In the genomic region with DNA sequence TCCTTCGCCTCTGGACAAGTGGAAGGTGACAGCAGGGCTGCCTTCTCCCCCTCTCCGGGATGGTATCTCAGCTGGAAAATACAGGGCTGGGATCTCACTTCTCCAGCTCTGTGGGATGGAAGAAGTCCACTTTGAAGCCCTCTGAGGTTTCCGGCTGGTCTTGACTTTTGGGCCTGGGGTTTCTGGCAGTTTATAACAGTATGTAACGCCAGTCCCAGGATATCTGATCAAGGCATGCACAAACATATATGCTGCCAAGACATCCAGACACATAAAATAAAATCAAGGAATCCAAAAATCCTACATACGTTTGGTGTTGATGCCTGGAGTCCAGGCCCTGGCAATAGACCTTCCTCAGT, we compare ENCODE assay signal across 8 mouse cellular contexts. TPM values are rescaled to one million over a fixed set of nuclear protein-coding genes. Genes with fewer than 3 reads are reported as not detected.
DNase-seq lines count a peak whose midpoint lies in the region; ATAC-seq and TF ChIP-seq lines count a peak whose summit lies in the region.

No protein-coding gene starts in this region.

- intact Hi-C loops in heart, adult 2 months (cut with DNase I), result no loop called here

- H3K27me3 ChIP-seq in heart, adult 2 months (ENCODE audit: control insufficient read depth, insufficient read depth, low read length), result no peaks in the 10 kb centered on the region
- no peaks in the 10 kb centered on the region for H3K27me3 ChIP-seq in thymus, adult 2 months (ENCODE audit: control insufficient read depth, insufficient read depth, low read length)
- H3K27me3 ChIP-seq in liver, embryonic 12.5 days (replicated peaks), result no peaks in the 10 kb centered on the region

- no peaks in the 10 kb centered on the region for H3K9me3 ChIP-seq in liver, embryonic 12.5 days (replicated peaks)

- H3K4me2 ChIP-seq in liver, embryonic 12.5 days, result peak overlapping the region; percentile 91

- peak overlapping the region; percentile 61 for H3K9ac ChIP-seq in heart, adult 2 months (ENCODE audit: low read depth, low read length)
- H3K9ac ChIP-seq in liver, embryonic 12.5 days, result peak overlapping the region; percentile 62

- WGBS in heart, adult 2 months, result 45% methylated on average over 5 of the region's 5 CpGs
- WGBS in thymus, adult 2 months, result 43% methylated on average over 5 of the region's 5 CpGs
- 26% methylated on average over 5 of the region's 5 CpGs for WGBS in liver, embryonic 12.5 days (ENCODE audit: insufficient replicate concordance)

- no peaks in the 10 kb centered on the region for H3K79me2 ChIP-seq in heart, adult 2 months (replicated peaks; ENCODE audit: control insufficient read depth, insufficient read depth, low read length)

- no peak overlapping the region for H3K27ac ChIP-seq in heart, adult 2 months
- H3K27ac ChIP-seq in thymus, adult 2 months (ENCODE audit: control insufficient read depth, insufficient read depth, low read length), result no peak overlapping the region
- peak overlapping the region; percentile 43; the same call in 1 of the 2 replicates for H3K27ac ChIP-seq in liver, embryonic 12.5 days

- peak overlapping the region; percentile 28; the same call in 1 of the 2 replicates for H3K4me3 ChIP-seq in heart, adult 2 months
- peak overlapping the region; percentile 30 for H3K4me3 ChIP-seq in thymus, adult 2 months (ENCODE audit: control insufficient read depth, insufficient read depth, low read length)
- peak overlapping the region; percentile 57 for H3K4me3 ChIP-seq in liver, embryonic 12.5 days

- TF ChIP-seq CTCF in heart, adult 2 months (IDR thresholded peaks at IDR 0.05), result no peak
- TF ChIP-seq CTCF in thymus, adult 2 months (IDR thresholded peaks at IDR 0.05; ENCODE audit: borderline replicate concordance, control insufficient read depth, extremely low read depth, insufficient read depth, low read length, poor library complexity), result no peak

- TF ChIP-seq EP300 in heart, adult 2 months (IDR thresholded peaks at IDR 0.05; ENCODE audit: insufficient read depth, low read depth, low read length), result no peak

- DNase-seq in heart, adult 2 months, result no peak
- DNase-seq in heart, adult 8-10 months (ENCODE audit: low spot score), result no peak
- DNase-seq in thymus, adult 2 months, result no peak
- no peak for DNase-seq in thymus, postnatal 14 days
- no peak for DNase-seq in spleen, adult 12 weeks (ENCODE audit: low spot score)
- no peak for DNase-seq in testis, postnatal 10 days (ENCODE audit: low spot score)

- peaks cover 2% of the 10 kb centered on the region for H3K4me1 ChIP-seq in heart, adult 2 months (ENCODE audit: control insufficient read depth, insufficient read depth, low read length)
- peaks cover 42% of the 10 kb centered on the region for H3K4me1 ChIP-seq in thymus, adult 2 months (replicated peaks; ENCODE audit: control insufficient read depth, insufficient read depth, low read length)
- peaks cover 32% of the 10 kb centered on the region for H3K4me1 ChIP-seq in liver, embryonic 12.5 days

- no peak for TF ChIP-seq POLR2A in heart, adult 2 months (IDR thresholded peaks at IDR 0.05; ENCODE audit: insufficient read depth, low read depth, low read length)
- TF ChIP-seq POLR2A in thymus, adult 2 months (IDR thresholded peaks at IDR 0.05; ENCODE audit: control insufficient read depth, extremely low read depth, insufficient read depth, low read length, poor library complexity), result no peak

- ATAC-seq in liver, embryonic 12.5 days, result no peak
- no peak for ATAC-seq in activated CD4-positive, CD25-positive, alpha-beta regulatory T cell, adult 4 months

- H3K36me3 ChIP-seq in heart, adult 2 months (ENCODE audit: control insufficient read depth, insufficient read depth, low read length), result no peaks in the 10 kb centered on the region
- no peaks in the 10 kb centered on the region for H3K36me3 ChIP-seq in thymus, adult 2 months (ENCODE audit: control insufficient read depth, insufficient read depth, low read length)
- no peaks in the 10 kb centered on the region for H3K36me3 ChIP-seq in liver, embryonic 12.5 days

RNA-seq across cellular contexts. Expression of a gene that starts 3.2 kb away (rescaled TPM):
- 1 to 10 TPM; 3.7 to 6.2 TPM for total RNA-seq in heart, adult 2 months (2021)
- 10.2 and 17.2 TPM in 2 replicates for polyA plus RNA-seq in heart, adult 2 months (2012; rRNA removed)
- total RNA-seq in heart, adult 8-10 months (2022), result 1 to 10 TPM; 2.8 to 6.1 (median 3.2) TPM
- 53.6 and 55.7 TPM in 2 replicates for polyA plus RNA-seq in thymus, adult 2 months (2012; rRNA removed)
- 16.8 and 18.5 TPM in 2 replicates for polyA plus RNA-seq in liver, embryonic 12.5 days (2016; fragmentation: Nextera tagmentation; extraction: Ambion mirVana)
- not detected for polyA plus RNA-seq in activated CD4-positive, CD25-positive, alpha-beta regulatory T cell, adult 4 months (2017; shearing (Covaris generic))

RNA-seq across cellular contexts. Expression of a gene that starts 8.8 kb away (rescaled TPM):
- 10 to 100 TPM; 21.1 to 22.3 TPM for total RNA-seq in heart, adult 2 months (2021)
- polyA plus RNA-seq in heart, adult 2 months (2012; rRNA removed), result 57.3 and 58.6 TPM in 2 replicates
- total RNA-seq in heart, adult 8-10 months (2022), result 10 to 100 TPM; 19.0 to 26.0 (median 23.6) TPM
- 45.8 and 59.0 TPM in 2 replicates for polyA plus RNA-seq in thymus, adult 2 months (2012; rRNA removed)
- 15.1 and 15.3 TPM in 2 replicates for polyA plus RNA-seq in liver, embryonic 12.5 days (2016; fragmentation: Nextera tagmentation; extraction: Ambion mirVana)
- 10 to 100 TPM; 15.6 to 21.8 TPM for polyA plus RNA-seq in activated CD4-positive, CD25-positive, alpha-beta regulatory T cell, adult 4 months (2017; shearing (Covaris generic))

RNA-seq across cellular contexts. Expression of a gene that starts 25.2 kb away (rescaled TPM):
- total RNA-seq in heart, adult 2 months (2021), result 100 to 1,000 TPM; 216 to 252 TPM
- polyA plus RNA-seq in heart, adult 2 months (2012; rRNA removed), result 112 and 141 TPM in 2 replicates
- 100 to 1,000 TPM; 192 to 274 (median 220) TPM for total RNA-seq in heart, adult 8-10 months (2022)
- 103 and 114 TPM in 2 replicates for polyA plus RNA-seq in thymus, adult 2 months (2012; rRNA removed)
- polyA plus RNA-seq in liver, embryonic 12.5 days (2016; fragmentation: Nextera tagmentation; extraction: Ambion mirVana), result 220 and 223 TPM in 2 replicates
- polyA plus RNA-seq in activated CD4-positive, CD25-positive, alpha-beta regulatory T cell, adult 4 months (2017; shearing (Covaris generic)), result 100 to 1,000 TPM; 196 to 209 TPM

RNA-seq across cellular contexts. Expression of a gene that starts 38.9 kb away (rescaled TPM):
- total RNA-seq in heart, adult 2 months (2021), result 1,000 to 10,000 TPM; 1,229 to 1,417 TPM
- 1,378 and 1,771 TPM in 2 replicates for polyA plus RNA-seq in heart, adult 2 months (2012; rRNA removed)
- 1,000 to 10,000 TPM; 1,514 to 2,177 (median 1,722) TPM for total RNA-seq in heart, adult 8-10 months (2022)
- 2.4 and 57.9 TPM in 2 replicates for polyA plus RNA-seq in thymus, adult 2 months (2012; rRNA removed)
- 0.23 and 0.39 TPM in 2 replicates for polyA plus RNA-seq in liver, embryonic 12.5 days (2016; fragmentation: Nextera tagmentation; extraction: Ambion mirVana)
- not detected for polyA plus RNA-seq in activated CD4-positive, CD25-positive, alpha-beta regulatory T cell, adult 4 months (2017; shearing (Covaris generic))

RNA-seq across cellular contexts. Expression of a gene that starts 43.6 kb away (rescaled TPM):
- total RNA-seq in heart, adult 2 months (2021), result 10 to 100 TPM; 15.9 to 16.8 TPM
- polyA plus RNA-seq in heart, adult 2 months (2012; rRNA removed), result 19.3 and 22.0 TPM in 2 replicates
- total RNA-seq in heart, adult 8-10 months (2022), result 10 to 100 TPM; 15.4 to 19.4 (median 16.4) TPM
- 9.0 and 10.1 TPM in 2 replicates for polyA plus RNA-seq in thymus, adult 2 months (2012; rRNA removed)
- 0.57 and 0.94 TPM in 2 replicates for polyA plus RNA-seq in liver, embryonic 12.5 days (2016; fragmentation: Nextera tagmentation; extraction: Ambion mirVana)
- polyA plus RNA-seq in activated CD4-positive, CD25-positive, alpha-beta regulatory T cell, adult 4 months (2017; shearing (Covaris generic)), result 1 to 10 TPM; 5.3 to 5.6 TPM

Comparison
In these comparisons a context has a peak if more than half of its experiments do, and no peak if none do; other contexts are left out.
1. RNA of a gene that starts 3.2 kb away (polyA plus RNA-seq): 53.6 to 55.7 TPM in thymus, adult 2 months, 10.2 to 17.2 TPM in heart, adult 2 months and 16.8 to 18.5 TPM in liver, embryonic 12.5 days; not detected in activated CD4-positive, CD25-positive, alpha-beta regulatory T cell, adult 4 months; every median in the first group is over 10 times any median in the second.
2. Peak in every context shown above with its lines, with median percentiles within 50 percentile points of each other: H3K4me3 ChIP-seq.